Mouse (Mus musculus) hindbrain, postnatal 0 days (tissue): ENCODE results near the gene Dse. TPM values are rescaled to one million over a fixed set of nuclear protein-coding genes. Genes with fewer than 3 reads are reported as not detected.

Experiments used
- ATAC-seq: fragments of 200-750 bp; cut with Nextera tagmentation; 2 replicates; pipeline ENCODE4 v1.8.0; 2017; ENCODE audit warnings: mild to moderate bottlenecking, moderate TSS enrichment, moderate library complexity
- DNase-seq: peaks from one replicate; pipeline ENCODE4 v3.0.0-alpha.2; 2015; ENCODE audit warnings: low spot score
- H3K27ac ChIP-seq: fragments of 300-500 bp; sonication (generic); 2 replicates; pipeline ENCODE4 v1.5.1; 2014; ENCODE audit warnings: mild to moderate bottlenecking
- H3K27me3 ChIP-seq: fragments of 300-500 bp; sonication (generic); 2 replicates; pipeline ENCODE4 v1.6.1; 2014; ENCODE audit warnings: low read length, mixed read lengths; ENCODE audit not compliant: insufficient read depth
- H3K36me3 ChIP-seq: fragments of 300-500 bp; sonication (generic); 2 replicates; pipeline ENCODE4 v1.6.1; 2014; ENCODE audit warnings: low read length, mixed read lengths; ENCODE audit not compliant: insufficient read depth
- H3K4me1 ChIP-seq: fragments of 300-500 bp; sonication (generic); 2 replicates; pipeline ENCODE4 v1.6.1; 2014; ENCODE audit warnings: antibody characterized with exemption, low read length, mixed read lengths; ENCODE audit not compliant: insufficient read depth
- H3K4me2 ChIP-seq: fragments of 300-500 bp; sonication (generic); 2 replicates; pipeline ENCODE4 v1.6.1; 2014; ENCODE audit warnings: low read depth, mild to moderate bottlenecking, low read length, moderate library complexity, mixed read lengths
- H3K4me3 ChIP-seq: fragments of 300-500 bp; sonication (generic); 2 replicates; pipeline ENCODE4 v1.5.1; 2014; ENCODE audit warnings: low read length
- H3K9ac ChIP-seq: fragments of 300-500 bp; sonication (generic); replicated peaks from 2 replicates; pipeline ENCODE4 v1.6.1; 2014; ENCODE audit warnings: mild to moderate bottlenecking, low read length, moderate library complexity, mixed read lengths
- H3K9me3 ChIP-seq: fragments of 300-500 bp; sonication (generic); 2 replicates; pipeline ENCODE4 v1.6.1; 2016; ENCODE audit warnings: low read length, mixed read lengths
- CTCF ChIP-seq: IDR thresholded peaks from 2 replicates; pipeline ENCODE4 v1.5.1; 2016; ENCODE audit warnings: antibody characterized with exemption, control low read depth, low read depth
- WGBS: fragments of 180-500 bp; shearing (Covaris S2); extraction: QIAGEN DNeasy Blood & Tissue Kit; methylation state at CpG from one replicate; pipeline ENCODE4 v1.1.7; 2014; 5-methylcytosine and 5-hydroxymethylcytosine counted together
- polyA plus RNA-seq: library from polyadenylated mRNA; unstranded; fragments of >200 nt; fragmentation: Nextera tagmentation; extraction: Ambion mirVana; gene quantifications from 2 replicates; pipeline ENCODE4 v1.2.1, GENCODE M21; 2015
- total RNA-seq: library from RNA; depleted of rRNA; stranded (reverse); fragments of >200 nt; gene quantifications from 2 replicates; pipeline ENCODE4 v1.2.3, GENCODE M21; 2014

The Dse gene
- total and polyA plus RNA-seq, 2 experiments from 2014 or later, result 5.6 to 21.0 TPM

- WGBS, result under 1% methylated on average over 15 of the region's 15 CpGs
- H3K4me3 ChIP-seq, result peak overlapping the region; percentile 82
- H3K9me3 ChIP-seq, result no peaks in the 10 kb centered on the region
- DNase-seq, result no peak
- H3K27me3 ChIP-seq, result no peaks in the 10 kb centered on the region
- H3K4me1 ChIP-seq, result 0 out of 2 replicates have a peak, but pooled peaks cover 5% of the 10 kb centered on the region
- no peak for TF ChIP-seq CTCF
- H3K36me3 ChIP-seq, result no peaks in the 10 kb centered on the region
- peak; percentile 73 for ATAC-seq
- peak overlapping the region; percentile 81 for H3K9ac ChIP-seq
- H3K27ac ChIP-seq, result 0 out of 2 replicates have a peak overlapping the region, but pooled peaks have one; percentile 75
- peak overlapping the region; percentile 68 for H3K4me2 ChIP-seq
Measured at GRCm38 (mm10) chr10:34206436-34206782, 1.1 kb downstream of the Dse start.

GRCm38 (mm10) chr10:34205825-34206224 is 1.7 kb downstream of the Dse start:
- WGBS, result 88% methylated on average over 1 of the region's 1 CpGs
- Histone ChIP-seq H3K4me2 (peak overlapping the region; percentile 68; the same call in 1 of the 2 replicates), H3K9me3 (no peaks in the 10 kb centered on the region), H3K9ac (no peak overlapping the region), H3K4me1 (0 out of 2 replicates have a peak, but pooled peaks cover 5% of the 10 kb centered on the region), H3K27me3 (no peaks in the 10 kb centered on the region), H3K27ac (no peak overlapping the region), H3K36me3 (no peaks in the 10 kb centered on the region), H3K4me3 (no peak overlapping the region)
- DNase-seq, result no peak
- no peak for ATAC-seq
- no peak for TF ChIP-seq CTCF

GRCm38 (mm10) chr10:34200689-34201088 is 6.8 kb downstream of the Dse start:
- H3K27ac ChIP-seq, result no peak overlapping the region
- no peak for ATAC-seq
- TF ChIP-seq CTCF, result no peak
- H3K4me3 ChIP-seq, result no peak overlapping the region
- no peaks in the 10 kb centered on the region for H3K9me3 ChIP-seq
- no peaks in the 10 kb centered on the region for H3K27me3 ChIP-seq
- H3K4me1 ChIP-seq, result no peaks in the 10 kb centered on the region
- no peak overlapping the region for H3K4me2 ChIP-seq
- no peaks in the 10 kb centered on the region for H3K36me3 ChIP-seq
- no peak for DNase-seq
- H3K9ac ChIP-seq, result no peak overlapping the region
- WGBS, result 91% methylated on average over 1 of the region's 1 CpGs

GRCm38 (mm10) chr10:34198574-34198973 is 8.9 kb downstream of the Dse start:
- no peak overlapping the region for H3K9ac ChIP-seq
- no peaks in the 10 kb centered on the region for H3K27me3 ChIP-seq
- H3K27ac ChIP-seq, result no peak overlapping the region
- no peak for ATAC-seq
- H3K4me3 ChIP-seq, result no peak overlapping the region
- H3K9me3 ChIP-seq, result no peaks in the 10 kb centered on the region
- no peak for TF ChIP-seq CTCF
- 83% methylated on average over 3 of the region's 3 CpGs for WGBS
- H3K36me3 ChIP-seq, result no peaks in the 10 kb centered on the region
- H3K4me2 ChIP-seq, result no peak overlapping the region
- DNase-seq, result no peak
- H3K4me1 ChIP-seq, result no peaks in the 10 kb centered on the region

- no peak overlapping the region for H3K27ac ChIP-seq
- no peak for ATAC-seq
- H3K9me3 ChIP-seq, result no peaks in the 10 kb centered on the region
- H3K27me3 ChIP-seq, result no peaks in the 10 kb centered on the region
- 60% methylated on average over 3 of the region's 3 CpGs for WGBS
- DNase-seq, result no peak
- H3K36me3 ChIP-seq, result no peaks in the 10 kb centered on the region
- H3K9ac ChIP-seq, result no peak overlapping the region
- TF ChIP-seq CTCF, result no peak
- H3K4me2 ChIP-seq, result no peak overlapping the region
- H3K4me3 ChIP-seq, result no peak overlapping the region
- H3K4me1 ChIP-seq, result no peaks in the 10 kb centered on the region
Measured at GRCm38 (mm10) chr10:34198061-34198460, 9.5 kb downstream of the Dse start.

GRCm38 (mm10) chr10:34197269-34197668 is 10.2 kb downstream of the Dse start:
- no peaks in the 10 kb centered on the region for H3K27me3 ChIP-seq
- no peaks in the 10 kb centered on the region for H3K9me3 ChIP-seq
- no peak overlapping the region for H3K27ac ChIP-seq
- DNase-seq, result no peak
- TF ChIP-seq CTCF, result no peak
- no peak for ATAC-seq
- H3K4me1 ChIP-seq, result no peaks in the 10 kb centered on the region
- 78% methylated on average over 3 of the region's 3 CpGs for WGBS
- H3K9ac ChIP-seq, result no peak overlapping the region
- no peak overlapping the region for H3K4me3 ChIP-seq
- no peak overlapping the region for H3K4me2 ChIP-seq
- no peaks in the 10 kb centered on the region for H3K36me3 ChIP-seq

GRCm38 (mm10) chr10:34194957-34195356 is 12.6 kb downstream of the Dse start:
- Histone ChIP-seq H3K4me2 (no peak overlapping the region), H3K4me3 (no peak overlapping the region), H3K9ac (no peak overlapping the region), H3K27me3 (no peaks in the 10 kb centered on the region), H3K9me3 (no peaks in the 10 kb centered on the region), H3K27ac (no peak overlapping the region), H3K36me3 (no peaks in the 10 kb centered on the region), H3K4me1 (no peaks in the 10 kb centered on the region)
- 69% methylated on average over 2 of the region's 2 CpGs for WGBS
- ATAC-seq, result no peak
- DNase-seq, result no peak
- TF ChIP-seq CTCF, result no peak
